ENCODE assay signal across 25 mouse cellular contexts in the genomic region with DNA sequence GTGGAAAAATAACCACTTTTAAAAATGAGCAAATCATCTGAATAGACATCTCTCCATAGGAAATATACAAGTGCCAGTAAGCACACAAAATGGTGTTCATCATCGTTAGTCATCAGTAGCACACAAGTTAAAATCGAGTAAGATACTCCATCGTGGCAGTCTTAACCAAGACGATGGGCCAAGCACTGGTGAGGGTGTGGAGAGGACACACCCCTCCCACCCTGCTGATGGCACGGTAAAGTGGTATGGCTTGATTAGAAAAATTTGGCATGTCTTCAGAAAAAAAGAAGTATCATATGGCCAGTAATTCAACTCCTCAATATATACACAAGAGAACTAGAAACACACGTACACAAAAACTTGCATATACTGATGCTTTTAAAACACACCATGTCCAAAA. TPM values are rescaled to one million over a fixed set of nuclear protein-coding genes. Genes with fewer than 3 reads are reported as not detected.
A peak's percentile ranks its signal among the peaks of the same experiment; 100 is the strongest.
DNase-seq lines count a peak whose midpoint lies in the region; ATAC-seq lines count a peak whose summit lies in the region.
"Had no signal": no experiment of that assay in that cellular context is flagged by ENCODE, and none has a peak within 500 bp of the region (broad histone marks: within the 10 kb centered on the region; RNA-seq: fewer than 3 reads in every experiment).

No protein-coding gene starts in this region.

- H3K4me2 ChIP-seq in hindbrain, embryonic 15.5 days = no peak overlapping the region
- no peak overlapping the region for H3K4me2 ChIP-seq in hindbrain, embryonic 16.5 days (ENCODE audit: low read length)
- H3K4me2 ChIP-seq in liver, embryonic 16.5 days (ENCODE audit: low read depth, low read length) = no peak overlapping the region
- H3K4me2 ChIP-seq: heart, embryonic 15.5 days; neural tube, embryonic 13.5 days had no signal

- WGBS in hindbrain, embryonic 15.5 days = 84% methylated on average over 6 of the region's 6 CpGs
- 84% methylated on average over 6 of the region's 6 CpGs for WGBS in hindbrain, embryonic 16.5 days
- 82% methylated on average over 6 of the region's 6 CpGs for WGBS in embryonic facial prominence, embryonic 10.5 days
- whole genome bisulfite sequencing in liver, embryonic 16.5 days (ENCODE audit: insufficient replicate concordance) = 42% methylated on average over 6 of the region's 6 CpGs

- H3K27me3 ChIP-seq in hindbrain, embryonic 15.5 days = no peaks in the 10 kb centered on the region
- no peaks in the 10 kb centered on the region for H3K27me3 ChIP-seq in hindbrain, embryonic 16.5 days (replicated peaks; ENCODE audit: control insufficient read depth, insufficient read depth, low read length)
- no peaks in the 10 kb centered on the region for H3K27me3 ChIP-seq in embryonic facial prominence, embryonic 10.5 days (replicated peaks; ENCODE audit: low read depth, poor library complexity, severe bottlenecking)
- no peaks in the 10 kb centered on the region for H3K27me3 ChIP-seq in liver, embryonic 16.5 days (ENCODE audit: control insufficient read depth, insufficient read depth, low read depth, low read length)
- H3K27me3 ChIP-seq: heart, embryonic 15.5 days; lung, embryonic 15.5 days; neural tube, embryonic 13.5 days had no signal

- ATAC-seq in hindbrain, embryonic 15.5 days (ENCODE audit: low FRiP score, low read depth) = no peak
- no peak for ATAC-seq in hindbrain, embryonic 16.5 days
- peak; percentile 89 for ATAC-seq in erythroblast, adult 5-6 weeks (replicated peaks; ENCODE audit: low FRiP score, poor library complexity, severe bottlenecking)
- peak; percentile 66 for ATAC-seq in liver, embryonic 16.5 days (ENCODE audit: low read depth)
- no peak for ATAC-seq in granulocyte monocyte progenitor cell, adult 5-6 weeks (replicated peaks; ENCODE audit: poor library complexity, severe bottlenecking)

- 0 out of 2 replicates have a peak overlapping the region, but pooled peaks have one; percentile 94 for H3K27ac ChIP-seq in hindbrain, embryonic 15.5 days (replicated peaks)
- no peak overlapping the region for H3K27ac ChIP-seq in hindbrain, embryonic 16.5 days (ENCODE audit: low read depth, low read length)
- H3K27ac ChIP-seq in embryonic facial prominence, embryonic 10.5 days (replicated peaks) = 0 out of 2 replicates have a peak overlapping the region, but pooled peaks have one; percentile 93
- no peak overlapping the region for H3K27ac ChIP-seq in liver, embryonic 16.5 days (ENCODE audit: low read length)
- H3K27ac ChIP-seq: macrophage had no signal

- H3K4me3 ChIP-seq in hindbrain, embryonic 15.5 days = no peak overlapping the region
- no peak overlapping the region for H3K4me3 ChIP-seq in hindbrain, embryonic 16.5 days (ENCODE audit: low read length)
- H3K4me3 ChIP-seq in embryonic facial prominence, embryonic 10.5 days = no peak overlapping the region
- H3K4me3 ChIP-seq in liver, embryonic 16.5 days (ENCODE audit: low read depth, low read length) = no peak overlapping the region
- H3K4me3 ChIP-seq: erythroblast, embryonic 14.5 days; heart, embryonic 15.5 days; left cerebral cortex, adult 2 months; lung, embryonic 15.5 days; midbrain, embryonic 12.5 days; neural tube, embryonic 13.5 days had no signal

- DNase-seq in embryonic facial prominence, embryonic 10.5 days (ENCODE audit: low spot score) = no peak
- DNase-seq in adrenal gland, adult 8-10 months = no peak
- DNase-seq: adrenal gland, adult 2 months; cerebellum, adult 11 months; cerebellum, postnatal 10 days; gastrocnemius, adult 2 months; heart, postnatal 4 days; kidney, adult 2 months; kidney, postnatal 14 days; layer of hippocampus, adult 9-11 months; left cerebral cortex, postnatal 4 days; thymus, postnatal 14 days had no signal

- H3K36me3 ChIP-seq in hindbrain, embryonic 15.5 days = no peaks in the 10 kb centered on the region
- no peaks in the 10 kb centered on the region for H3K36me3 ChIP-seq in hindbrain, embryonic 16.5 days (ENCODE audit: control insufficient read depth, insufficient read depth, low read length)
- H3K36me3 ChIP-seq in embryonic facial prominence, embryonic 10.5 days (replicated peaks) = 0 out of 2 replicates have a peak, but pooled peaks cover 3% of the 10 kb centered on the region
- H3K36me3 ChIP-seq in liver, embryonic 16.5 days (ENCODE audit: control insufficient read depth, insufficient read depth) = no peaks in the 10 kb centered on the region
- H3K36me3 ChIP-seq: heart, embryonic 15.5 days; lung, embryonic 15.5 days; midbrain, embryonic 12.5 days; neural tube, embryonic 13.5 days had no signal

- no peak overlapping the region for H3K9ac ChIP-seq in hindbrain, embryonic 15.5 days
- H3K9ac ChIP-seq in hindbrain, embryonic 16.5 days (ENCODE audit: low read depth, low read length) = no peak overlapping the region
- H3K9ac ChIP-seq in liver, embryonic 16.5 days (ENCODE audit: low read depth, low read length) = no peak overlapping the region
- H3K9ac ChIP-seq: heart, embryonic 15.5 days; lung, embryonic 15.5 days; midbrain, embryonic 12.5 days had no signal

- H3K9me3 ChIP-seq in hindbrain, embryonic 15.5 days = no peaks in the 10 kb centered on the region
- no peaks in the 10 kb centered on the region for H3K9me3 ChIP-seq in hindbrain, embryonic 16.5 days (ENCODE audit: control insufficient read depth, low read length)
- no peaks in the 10 kb centered on the region for H3K9me3 ChIP-seq in embryonic facial prominence, embryonic 10.5 days
- no peaks in the 10 kb centered on the region for H3K9me3 ChIP-seq in liver, embryonic 16.5 days (replicated peaks; ENCODE audit: control insufficient read depth, low read length)
- H3K9me3 ChIP-seq: heart, embryonic 15.5 days; lung, embryonic 15.5 days; midbrain, embryonic 12.5 days; neural tube, embryonic 13.5 days had no signal

- H3K4me1 ChIP-seq in hindbrain, embryonic 15.5 days (replicated peaks) = peaks cover 39% of the 10 kb centered on the region
- peaks cover 33% of the 10 kb centered on the region for H3K4me1 ChIP-seq in hindbrain, embryonic 16.5 days (ENCODE audit: control insufficient read depth, insufficient read depth, low read depth, low read length)
- peaks cover 84% of the 10 kb centered on the region for H3K4me1 ChIP-seq in embryonic facial prominence, embryonic 10.5 days
- H3K4me1 ChIP-seq in liver, embryonic 16.5 days (ENCODE audit: control insufficient read depth, low read depth, low read length) = peaks cover 7% of the 10 kb centered on the region; the same call in 1 of the 2 replicates

RNA-seq across cellular contexts. Expression of a gene that starts 17.0 kb away (rescaled TPM):
- 11.7 and 12.7 TPM in 2 replicates for polyA plus RNA-seq in hindbrain, embryonic 15.5 days (2015; fragmentation: Nextera tagmentation; extraction: Ambion mirVana)
- 10.4 and 14.1 TPM in 2 replicates for polyA plus RNA-seq in hindbrain, embryonic 16.5 days (2015; fragmentation: Nextera tagmentation; extraction: Ambion mirVana)
- 17.7 and 17.9 TPM in 2 replicates for polyA plus RNA-seq in embryonic facial prominence, embryonic 10.5 days (2016; fragmentation: Nextera tagmentation; extraction: Ambion mirVana)
- total RNA-seq in erythroblast, adult 5-6 weeks (2015; ENCODE audit: low replicate concordance) = 3.5 and 5.0 TPM in 2 replicates
- total RNA-seq in erythroblast, adult 5-6 weeks (2017; ENCODE audit: low replicate concordance) = 0.77 and 4.5 TPM in 2 replicates
- 3.2 and 3.9 TPM in 2 replicates for polyA plus RNA-seq in liver, embryonic 16.5 days (2015; fragmentation: Nextera tagmentation; extraction: Ambion mirVana)
- 3.4 and 3.7 TPM in 2 replicates for total RNA-seq in granulocyte monocyte progenitor cell, adult 5-6 weeks (2014; fragmentation: Nextera tagmentation)
- total RNA-seq in granulocyte monocyte progenitor cell, adult 5-6 weeks (2017) = 3.2 and 6.1 TPM in 2 replicates
- 10 to 100 TPM in 1 of 4 experiments, 1 to 10 TPM in 3; 7.9 to 11.6 (median 8.6) TPM for total RNA-seq in adrenal gland, adult 8-10 months (2022)

RNA-seq across cellular contexts. Expression of a gene that starts 37.5 kb away (rescaled TPM):
- polyA plus RNA-seq in hindbrain, embryonic 15.5 days (2015; fragmentation: Nextera tagmentation; extraction: Ambion mirVana) = 0.73 and 1.0 TPM in 2 replicates
- polyA plus RNA-seq in hindbrain, embryonic 16.5 days (2015; fragmentation: Nextera tagmentation; extraction: Ambion mirVana) = 0.85 and 0.90 TPM in 2 replicates
- 0.26 and 0.34 TPM in 2 replicates for polyA plus RNA-seq in embryonic facial prominence, embryonic 10.5 days (2016; fragmentation: Nextera tagmentation; extraction: Ambion mirVana)
- not detected in 2 replicates for total RNA-seq in erythroblast, adult 5-6 weeks (2015; ENCODE audit: low replicate concordance)
- total RNA-seq in erythroblast, adult 5-6 weeks (2017; ENCODE audit: low replicate concordance) = not detected in 2 replicates
- 2.1 and 10.4 TPM in 2 replicates for polyA plus RNA-seq in liver, embryonic 16.5 days (2015; fragmentation: Nextera tagmentation; extraction: Ambion mirVana)
- not detected in 2 replicates for total RNA-seq in granulocyte monocyte progenitor cell, adult 5-6 weeks (2014; fragmentation: Nextera tagmentation)
- not detected in 2 replicates for total RNA-seq in granulocyte monocyte progenitor cell, adult 5-6 weeks (2017)
- not detected for total RNA-seq in adrenal gland, adult 8-10 months (2022)
- total RNA-seq: adrenal gland, adult 2 months; gastrocnemius, adult 2 months; left cerebral cortex, adult 2 months; left cerebral cortex, postnatal 4 days had no signal
- polyA plus RNA-seq: adrenal gland, adult 2 months; C2C12; erythroblast, embryonic 14.5 days; macrophage had no signal

RNA-seq across cellular contexts. Expression of a gene that starts 46.8 kb away (rescaled TPM):
- 321 and 324 TPM in 2 replicates for polyA plus RNA-seq in hindbrain, embryonic 15.5 days (2015; fragmentation: Nextera tagmentation; extraction: Ambion mirVana)
- polyA plus RNA-seq in hindbrain, embryonic 16.5 days (2015; fragmentation: Nextera tagmentation; extraction: Ambion mirVana) = 303 and 331 TPM in 2 replicates
- polyA plus RNA-seq in embryonic facial prominence, embryonic 10.5 days (2016; fragmentation: Nextera tagmentation; extraction: Ambion mirVana) = 1,878 and 2,201 TPM in 2 replicates
- not detected in 2 replicates for total RNA-seq in erythroblast, adult 5-6 weeks (2015; ENCODE audit: low replicate concordance)
- not detected in 2 replicates for total RNA-seq in erythroblast, adult 5-6 weeks (2017; ENCODE audit: low replicate concordance)
- 172 and 190 TPM in 2 replicates for polyA plus RNA-seq in liver, embryonic 16.5 days (2015; fragmentation: Nextera tagmentation; extraction: Ambion mirVana)
- not detected in 2 replicates for total RNA-seq in granulocyte monocyte progenitor cell, adult 5-6 weeks (2014; fragmentation: Nextera tagmentation)
- 0.09 TPM in 1 of 2 replicates, not detected in the other for total RNA-seq in granulocyte monocyte progenitor cell, adult 5-6 weeks (2017)
- total RNA-seq in adrenal gland, adult 8-10 months (2022) = 10 to 100 TPM; 39.2 to 81.6 (median 52.6) TPM

Comparison
In these comparisons a context has a peak if more than half of its experiments do, and no peak if none do; other contexts are left out.
1. H3K27ac ChIP-seq: peak in hindbrain, embryonic 15.5 days (single experiment) and embryonic facial prominence, embryonic 10.5 days (single experiment); none in hindbrain, embryonic 16.5 days (single experiment) and liver, embryonic 16.5 days (single experiment).
2. ATAC-seq: peak in erythroblast, adult 5-6 weeks (single experiment) and liver, embryonic 16.5 days (single experiment); none in hindbrain, embryonic 15.5 days (single experiment), hindbrain, embryonic 16.5 days (single experiment) and granulocyte monocyte progenitor cell, adult 5-6 weeks (single experiment).